Mouse (Mus musculus) embryonic fibroblast, embryonic 13.5 days (primary cell): Measurements from ENCODE around the gene Zfp239. TPM values are rescaled to one million over a fixed set of nuclear protein-coding genes. Genes with fewer than 3 reads are reported as not detected.

ENCODE experiments used
- H3K27ac ChIP-seq: 2 replicates; pipeline ENCODE4 v1.5.1; 2012; ENCODE audit warnings: low read length, control low read depth, inconsistent platforms; ENCODE audit not compliant: insufficient read depth
- H3K4me1 ChIP-seq: 2 replicates; pipeline ENCODE4 v1.6.1; 2011; ENCODE audit warnings: low read length; ENCODE audit not compliant: control insufficient read depth, insufficient read depth
- H3K4me3 ChIP-seq: 2 replicates; pipeline ENCODE4 v1.5.1; 2011; ENCODE audit warnings: mild to moderate bottlenecking, control low read depth, low read length; ENCODE audit not compliant: insufficient read depth
- CTCF ChIP-seq: IDR thresholded peaks from 2 replicates; pipeline ENCODE4 v1.5.1; 2011; ENCODE audit warnings: mild to moderate bottlenecking, control low read depth, low read length, moderate library complexity, borderline replicate concordance; ENCODE audit not compliant: insufficient read depth
- POLR2A ChIP-seq: IDR thresholded peaks from 2 replicates; pipeline ENCODE4 v1.6.1; 2011; ENCODE audit warnings: low read depth, mild to moderate bottlenecking, control low read depth, low read length, moderate library complexity
- polyA plus RNA-seq: library from polyadenylated mRNA; stranded (reverse); fragments of >200 nt; gene quantifications from 2 replicates; pipeline ENCODE4 v1.2.4, GENCODE M21; 2011; ENCODE audit warnings: low read depth; ENCODE audit not compliant: missing spikeins, insufficient read length

Zfp239 gene
- polyA plus RNA-seq, 1 experiment, result 5.5 TPM

- Histone ChIP-seq H3K4me1 (no peaks in the 10 kb centered on the region), H3K4me3 (no peak overlapping the region), H3K27ac (no peak overlapping the region)
- TF ChIP-seq CTCF (no peak), POLR2A (no peak)
These were observed 29.7 kb downstream of the Zfp239 start for GRCm38 (mm10) chr6:117891369-117892160.

- no peak overlapping the region for H3K27ac ChIP-seq
- H3K4me1 ChIP-seq, result no peaks in the 10 kb centered on the region
- TF ChIP-seq POLR2A, result no peak
- no peak for TF ChIP-seq CTCF
- H3K4me3 ChIP-seq, result no peak overlapping the region
These were observed 30.5 kb downstream of the Zfp239 start for GRCm38 (mm10) chr6:117892386-117892785.

GRCm38 (mm10) chr6:117893435-117893834 is 31.5 kb downstream of the Zfp239 start:
- H3K27ac ChIP-seq, result no peak overlapping the region
- TF ChIP-seq CTCF (no peak), POLR2A (no peak)
- no peak overlapping the region for H3K4me3 ChIP-seq
- no peaks in the 10 kb centered on the region for H3K4me1 ChIP-seq

DNA sequence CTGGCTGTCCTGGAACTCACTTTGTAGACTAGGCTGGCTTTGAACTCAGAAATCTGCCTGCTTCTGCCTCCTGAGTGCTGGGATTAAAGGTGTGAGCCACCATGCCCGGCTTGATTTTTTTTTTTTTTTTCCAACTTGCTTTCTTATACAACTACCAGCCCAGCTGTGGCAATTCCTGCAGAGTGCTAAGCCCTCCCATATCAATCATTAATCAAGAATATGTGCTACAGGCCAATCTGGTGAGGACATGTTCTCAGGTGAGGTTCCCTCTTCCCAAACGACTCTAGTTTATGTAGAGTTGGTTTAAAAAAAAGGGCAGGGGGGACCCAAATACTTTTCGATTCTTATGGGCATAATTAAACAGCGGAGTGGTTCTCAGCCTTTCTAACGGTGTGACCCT is 35.9 kb downstream of the Zfp239 start:
- TF ChIP-seq POLR2A (no peak), CTCF (no peak)
- Histone ChIP-seq H3K27ac (no peak overlapping the region), H3K4me1 (0 out of 2 replicates have a peak, but pooled peaks cover 3% of the 10 kb centered on the region), H3K4me3 (no peak overlapping the region)

DNA sequence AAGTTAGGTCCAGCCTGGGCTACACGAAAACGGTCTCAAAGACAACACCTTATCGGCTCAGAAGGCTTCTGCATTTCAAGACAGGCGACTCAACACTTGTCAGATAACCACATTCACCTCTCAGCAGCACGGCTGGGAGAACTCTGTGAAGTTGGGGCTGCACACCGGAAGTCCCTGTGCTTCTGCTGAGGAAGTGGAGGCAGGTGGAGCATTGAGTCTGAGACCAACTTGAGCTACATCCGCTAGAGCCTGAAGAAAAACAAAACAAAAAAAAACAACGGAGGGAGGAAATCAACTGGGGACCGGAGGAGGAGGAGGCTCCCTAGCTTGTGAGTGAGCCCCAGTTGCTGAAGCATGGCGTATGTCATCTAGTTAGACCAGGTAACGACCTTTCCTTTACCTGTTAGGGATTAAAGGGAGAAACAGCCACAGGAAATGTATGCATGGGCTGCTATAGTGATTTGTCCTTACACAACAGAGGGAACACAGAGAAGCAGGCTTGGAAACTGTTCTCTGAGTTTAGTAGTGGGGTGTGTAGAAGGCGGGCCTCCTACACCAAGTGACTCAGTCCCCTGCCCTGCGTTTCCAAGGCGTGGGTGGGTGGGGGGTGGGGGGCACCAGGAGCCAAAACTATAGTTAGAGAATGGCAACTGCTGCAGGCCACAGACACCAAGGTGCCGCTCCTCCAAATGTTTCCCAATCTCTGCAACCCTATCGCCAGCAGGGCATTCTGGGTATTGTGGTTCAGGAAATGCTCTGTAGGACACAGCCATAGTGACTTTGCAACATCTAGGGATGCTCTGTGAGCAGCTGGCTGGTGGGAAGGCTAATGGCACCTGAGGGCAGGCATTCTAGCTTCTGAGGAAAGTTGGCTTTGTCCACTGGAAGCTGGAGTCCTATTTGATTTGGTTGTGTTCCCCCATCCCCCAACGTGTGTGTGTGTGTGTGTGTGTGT is 38.5 kb downstream of the Zfp239 start, which contains the start of gene Hnrnpf:
TSS of gene Hnrnpf (plus strand) at position 199 of the 955 bp plus-strand sequence.
- Histone ChIP-seq H3K4me1 (0 out of 2 replicates have a peak, but pooled peaks cover 3% of the 10 kb centered on the region), H3K4me3 (no peak within 1 kb of the TSS), H3K27ac (no peak within 1 kb of the TSS)
- no peak for TF ChIP-seq CTCF
- TF ChIP-seq POLR2A, result 0 out of 2 replicates have a peak, but pooled peaks have one; percentile 9

DNA sequence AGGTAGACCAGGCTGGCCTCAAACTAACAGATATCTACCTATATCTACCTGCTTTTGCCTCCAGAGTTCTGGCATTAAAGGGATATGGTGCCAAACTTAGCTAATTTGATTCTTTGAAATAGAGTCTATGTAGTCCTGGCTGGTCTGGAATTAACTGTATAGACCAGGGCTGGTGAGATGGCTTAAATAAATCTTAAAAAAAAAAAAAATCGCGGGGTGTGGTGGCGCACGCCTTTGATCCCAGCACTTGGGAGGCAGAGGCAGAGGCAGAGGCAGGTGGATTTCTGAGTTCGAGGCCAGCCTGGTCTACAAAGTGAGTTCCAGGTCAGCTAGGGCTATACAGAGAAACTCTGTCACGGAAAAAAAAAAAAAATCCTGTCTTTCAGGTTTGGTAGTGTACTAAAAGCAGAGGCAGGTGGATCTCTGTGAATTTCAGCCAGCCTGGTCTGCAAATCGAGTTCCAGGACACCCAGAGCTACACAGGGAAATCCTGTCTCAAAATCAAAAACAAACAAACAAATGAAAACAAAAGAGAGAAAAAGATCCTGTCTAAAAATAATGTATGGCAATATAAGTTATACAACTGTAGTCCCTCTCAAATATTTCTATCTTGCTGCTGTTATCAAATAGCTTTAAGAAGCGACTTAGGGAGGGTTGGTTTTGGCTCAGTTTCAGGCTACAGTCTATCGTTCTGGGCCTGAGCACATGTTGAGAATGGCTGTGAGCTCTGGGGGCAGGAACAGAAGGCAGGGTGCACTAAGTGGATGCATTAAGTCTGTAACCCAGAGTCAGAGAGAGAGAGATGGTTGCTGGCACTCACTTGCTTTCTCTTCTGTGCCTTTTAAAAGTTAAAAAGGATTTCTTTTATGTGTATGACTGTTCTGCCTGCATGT is 39.9 kb downstream of the Zfp239 start:
- no peak overlapping the region for H3K27ac ChIP-seq
- H3K4me3 ChIP-seq, result no peak overlapping the region
- peaks cover 5% of the 10 kb centered on the region; the same call in 1 of the 2 replicates for H3K4me1 ChIP-seq
- TF ChIP-seq POLR2A (no peak), CTCF (no peak)

- Histone ChIP-seq H3K4me3 (no peak overlapping the region), H3K27ac (no peak overlapping the region), H3K4me1 (peaks cover 5% of the 10 kb centered on the region; the same call in 1 of the 2 replicates)
- no peak for TF ChIP-seq POLR2A
- no peak for TF ChIP-seq CTCF
These were observed 40.7 kb downstream of the Zfp239 start for GRCm38 (mm10) chr6:117902556-117902955.

DNA sequence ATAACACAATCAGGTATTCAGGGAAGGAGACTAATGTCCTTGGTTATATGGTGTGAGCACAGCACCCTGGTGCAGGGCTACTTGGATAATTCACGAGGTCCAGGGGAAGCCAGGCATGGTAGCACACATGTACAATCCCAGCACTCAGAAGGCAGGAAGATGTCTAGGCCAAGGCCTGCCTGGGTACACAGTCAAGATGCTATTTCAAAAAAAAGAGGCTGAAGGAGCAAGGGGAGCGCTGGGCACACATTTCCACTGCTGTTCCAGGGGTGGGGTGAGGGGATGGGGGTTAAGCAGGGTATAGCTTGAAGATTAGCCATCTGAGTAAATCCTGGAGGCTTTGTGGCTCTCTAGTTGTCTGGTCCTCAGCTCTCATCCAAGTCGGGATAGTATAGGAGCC is 41.9 kb downstream of the Zfp239 start:
- peaks cover 5% of the 10 kb centered on the region; the same call in 1 of the 2 replicates for H3K4me1 ChIP-seq
- H3K27ac ChIP-seq, result no peak overlapping the region
- no peak for TF ChIP-seq CTCF
- TF ChIP-seq POLR2A, result no peak
- no peak overlapping the region for H3K4me3 ChIP-seq
